Comparison of ENCODE assay signal across 18 mouse cellular contexts in the genomic region with DNA sequence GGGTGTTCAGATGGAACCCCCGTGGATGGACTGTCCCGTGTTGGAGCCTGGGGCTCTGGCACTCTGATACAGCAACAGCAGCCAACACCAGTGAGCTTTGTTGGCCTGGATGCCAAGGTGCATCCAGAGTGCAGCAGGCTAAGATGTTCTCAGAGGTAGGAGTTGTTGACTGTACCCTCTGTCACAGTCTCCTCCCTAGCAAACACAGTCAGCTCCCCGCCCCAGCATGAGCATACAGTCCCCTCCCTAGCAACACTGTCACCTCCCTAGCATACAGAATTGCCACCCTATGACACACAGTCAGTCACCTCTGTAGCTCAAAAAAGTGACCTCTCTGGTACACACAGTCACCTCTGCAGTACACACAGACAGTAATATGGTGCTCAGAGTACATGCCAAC.
"Had no signal": no experiment of that assay in that cellular context is flagged by ENCODE, and none has a peak within 500 bp of the region (broad histone marks: within the 10 kb centered on the region; RNA-seq: fewer than 3 reads in every experiment).

No protein-coding gene starts in this region.

- H3K4me3 ChIP-seq: midbrain, embryonic 10.5 days; myocyte; neural tube, embryonic 13.5 days; neural tube, embryonic 15.5 days had no signal

- H3K9me3 ChIP-seq: midbrain, embryonic 10.5 days; neural tube, embryonic 13.5 days; neural tube, embryonic 15.5 days had no signal

- DNase-seq: lung, adult 18-20 months; lung, embryonic 14.5 days; lung, postnatal 10 days; lung, postnatal 4 days; midbrain, embryonic 14.5 days; retina, postnatal 1 day; right cerebral cortex, adult 18-20 months; right cerebral cortex, postnatal 25 days; right cerebral cortex, postnatal 4 days; spleen, adult 18-20 months; thymus, adult 2 months; thymus, postnatal 36 days had no signal

- H3K27ac ChIP-seq: liver, embryonic 14.5 days; midbrain, embryonic 10.5 days; neural tube, embryonic 13.5 days; neural tube, embryonic 15.5 days had no signal

- H3K4me2 ChIP-seq: lung, embryonic 14.5 days; neural tube, embryonic 13.5 days; neural tube, embryonic 15.5 days had no signal

- H3K36me3 ChIP-seq: midbrain, embryonic 10.5 days; neural tube, embryonic 13.5 days; neural tube, embryonic 15.5 days had no signal

- ATAC-seq: midbrain, embryonic 16.5 days had no signal

- H3K9ac ChIP-seq: liver, embryonic 14.5 days; lung, embryonic 14.5 days; neural tube, embryonic 13.5 days; neural tube, embryonic 15.5 days had no signal

- H3K27me3 ChIP-seq: neural tube, embryonic 13.5 days; neural tube, embryonic 15.5 days had no signal
